Mouse (Mus musculus) megakaryocyte-erythroid progenitor cell, adult 5 weeks (primary cell): Measurements from ENCODE around the gene Il18. TPM values are rescaled to one million over a fixed set of nuclear protein-coding genes. Genes with fewer than 3 reads are reported as not detected.

Source experiments
- polyA plus RNA-seq: library from polyadenylated mRNA; stranded (reverse); fragments of >175 nt; gene quantifications from 2 replicates; pipeline ENCODE4 v1.2.3, GENCODE M21; 2012

Il18 gene
- 0.87 and 1.6 TPM in 2 replicates for polyA plus RNA-seq

DNA sequence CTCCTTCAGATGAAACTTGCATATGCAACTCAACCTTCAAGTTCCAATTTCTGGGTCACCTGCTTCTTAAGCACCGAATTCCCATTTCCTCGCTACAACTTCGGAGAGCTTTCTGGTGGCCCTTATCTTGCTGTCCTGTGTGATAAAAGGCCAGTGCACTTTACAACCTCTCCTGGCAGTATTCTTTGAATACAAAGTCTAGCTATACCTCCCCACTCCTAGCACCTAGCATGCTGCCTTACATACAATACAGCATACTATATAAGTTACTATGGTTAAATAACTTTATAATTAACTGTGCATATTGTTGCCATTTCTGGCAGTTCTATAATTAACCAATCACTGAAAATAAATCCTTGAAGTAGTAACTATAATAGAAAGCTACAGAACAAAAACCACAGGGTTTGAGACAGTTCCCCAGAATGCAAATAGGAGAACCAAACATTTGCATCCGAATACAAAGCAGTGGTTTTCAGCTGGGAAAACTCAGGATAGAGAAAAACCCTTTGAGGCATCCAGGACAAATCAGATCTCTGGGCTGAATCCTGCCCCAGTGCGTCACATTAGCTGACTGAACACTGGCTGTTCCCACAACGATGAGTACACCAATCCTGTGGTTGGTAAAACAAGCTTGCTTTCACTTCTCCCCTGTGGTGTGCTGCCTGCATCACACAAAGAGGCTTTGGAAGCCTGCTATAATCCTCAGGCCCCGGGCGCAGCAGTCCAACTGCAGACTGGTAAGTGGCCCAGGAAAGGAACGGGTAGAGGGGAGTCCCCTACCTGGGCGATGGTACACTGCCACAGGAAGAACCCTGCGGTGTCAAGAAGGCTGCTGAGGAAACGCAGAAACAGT is at the start of gene Il18:
Gene Il18, plus strand, starts transcription at position 587 of the 853 bp plus-strand sequence.

DNA sequence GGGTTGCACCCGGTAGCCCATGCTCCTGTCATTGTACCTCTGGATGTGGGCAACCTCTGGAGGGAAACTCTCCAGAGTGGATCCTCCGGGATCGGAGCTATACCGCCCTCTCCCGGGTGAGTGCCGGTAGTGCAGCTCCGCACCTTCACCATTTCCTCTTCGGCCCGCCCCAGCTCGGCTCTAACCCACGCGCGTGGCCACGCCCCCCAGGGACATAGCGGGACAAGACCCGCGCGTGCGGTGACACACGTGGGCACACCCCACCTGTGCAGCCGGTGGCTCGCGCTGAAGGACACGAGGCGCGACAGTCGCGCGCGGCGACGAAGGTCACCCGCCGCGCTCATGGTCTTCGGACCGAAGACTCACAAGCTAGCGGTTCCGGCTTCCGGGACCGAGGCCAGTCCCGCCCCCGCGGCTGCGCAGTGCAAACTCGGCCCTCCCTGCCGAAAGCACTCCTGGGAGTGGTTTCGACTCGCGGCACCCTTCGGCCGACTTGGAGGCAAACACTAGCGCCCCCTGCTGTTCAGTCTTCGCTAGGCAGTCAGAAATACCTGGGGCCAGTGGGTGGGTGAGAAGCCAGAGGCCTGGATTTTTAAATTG is 26.2 kb upstream of the Il18 start, which contains the start of gene Pts:
Gene Pts, minus strand, starts transcription at position 432 of the 600 bp plus-strand sequence.

DNA sequence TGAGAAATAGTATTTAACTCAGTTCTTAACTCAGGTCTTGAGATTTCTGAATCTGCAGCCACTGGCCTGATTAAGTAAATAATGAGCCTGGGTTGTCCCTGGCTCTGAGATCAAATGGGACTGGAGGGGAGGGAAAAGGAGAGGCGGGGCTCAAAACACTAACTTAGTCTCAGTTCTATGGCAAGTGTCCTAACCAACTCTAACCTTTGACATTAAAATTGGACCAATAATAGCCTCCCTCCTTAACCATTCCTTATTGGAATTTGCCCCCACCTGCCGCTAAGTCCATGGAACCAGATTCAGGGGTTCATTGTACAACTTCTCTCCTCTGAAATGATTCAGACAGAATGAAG is 443 bp downstream of the Il18 start, which contains the start of gene Bco2:
Gene Bco2, minus strand, starts transcription at position 88 of the 353 bp plus-strand sequence.

DNA sequence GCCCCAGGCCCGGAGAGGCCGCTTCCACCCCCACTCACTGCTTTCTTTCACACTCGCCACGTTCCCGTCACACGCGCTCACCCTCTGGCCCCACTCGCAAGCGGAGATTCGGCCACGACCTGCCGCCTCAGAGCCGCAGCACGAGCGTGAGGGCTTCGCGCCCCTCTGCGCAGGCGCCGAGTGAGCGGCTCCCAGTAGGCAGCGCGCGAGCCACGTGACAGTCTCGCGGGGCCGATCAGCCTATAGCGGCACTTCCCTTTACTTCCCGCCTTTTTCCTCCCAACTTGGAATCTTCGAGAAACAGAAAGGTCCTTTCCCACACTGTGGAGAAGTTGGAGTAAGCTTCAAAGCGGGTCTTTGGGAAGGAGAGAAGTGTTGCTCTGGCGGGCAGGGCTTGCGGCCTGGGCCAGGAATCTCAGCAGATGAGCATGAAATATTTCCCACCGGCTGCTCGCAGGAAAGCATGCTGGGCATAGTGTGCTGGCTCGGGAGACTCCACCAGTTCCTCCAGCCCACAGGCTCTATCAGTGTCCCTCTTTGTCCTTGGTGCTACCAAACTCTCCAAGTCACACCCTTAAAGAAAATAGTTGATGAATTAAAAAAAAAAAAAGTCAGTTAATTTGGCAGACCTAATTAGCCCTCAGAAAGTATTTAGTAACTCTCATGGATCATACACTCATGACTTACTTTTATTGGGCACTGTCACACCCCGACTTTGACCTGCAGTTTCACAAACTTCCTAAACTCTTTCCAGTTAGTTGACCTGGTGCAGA is 6.7 kb downstream of the Il18 start, which contains the start of gene Tex12:
Gene Tex12, minus strand, starts transcription at position 181 of the 773 bp plus-strand sequence.

DNA sequence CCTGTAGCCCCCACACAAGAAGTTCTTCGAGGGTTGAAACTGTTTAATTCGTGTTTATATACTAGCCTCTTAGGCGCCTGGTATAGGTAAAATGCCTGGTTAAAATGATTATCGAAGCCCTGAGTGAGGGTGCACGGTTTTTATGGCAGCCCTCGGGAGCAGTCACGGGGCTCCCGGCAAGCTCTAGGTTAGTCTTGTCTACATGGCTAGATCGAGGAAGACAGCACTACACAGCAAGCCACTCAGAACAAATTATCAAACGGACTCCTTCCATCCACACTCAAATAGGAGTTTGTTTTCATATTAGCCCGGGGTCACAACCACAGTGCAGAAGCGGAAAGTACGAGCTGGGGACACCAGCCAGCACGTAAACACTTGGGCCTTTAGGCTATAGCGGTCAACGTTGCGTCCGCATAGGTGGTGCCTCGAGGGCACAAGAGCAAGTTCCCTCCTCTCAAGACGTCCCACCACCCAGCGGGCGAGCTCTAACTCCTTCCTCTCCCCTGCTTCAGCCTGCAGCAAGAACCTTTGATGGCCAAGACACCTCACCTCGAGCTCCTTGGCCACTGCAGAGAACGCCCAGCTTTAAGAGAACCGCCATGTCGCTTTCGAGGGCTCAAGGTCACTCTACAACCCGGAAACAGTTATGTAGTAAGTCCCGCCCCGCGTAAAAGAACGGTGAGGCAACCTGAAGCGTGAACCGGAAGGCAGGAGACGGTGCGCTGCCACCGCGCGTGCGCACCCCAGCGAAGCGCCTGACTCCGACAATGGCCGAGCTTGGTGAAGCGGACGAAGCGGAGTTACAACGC is 48.8 kb downstream of the Il18 start, which contains the start of the genes Sdhd and Timm8b:
Gene Sdhd, minus strand, starts transcription at position 624 of the 809 bp plus-strand sequence.
Gene Timm8b, plus strand, starts transcription at position 722 of the 809 bp plus-strand sequence.

DNA sequence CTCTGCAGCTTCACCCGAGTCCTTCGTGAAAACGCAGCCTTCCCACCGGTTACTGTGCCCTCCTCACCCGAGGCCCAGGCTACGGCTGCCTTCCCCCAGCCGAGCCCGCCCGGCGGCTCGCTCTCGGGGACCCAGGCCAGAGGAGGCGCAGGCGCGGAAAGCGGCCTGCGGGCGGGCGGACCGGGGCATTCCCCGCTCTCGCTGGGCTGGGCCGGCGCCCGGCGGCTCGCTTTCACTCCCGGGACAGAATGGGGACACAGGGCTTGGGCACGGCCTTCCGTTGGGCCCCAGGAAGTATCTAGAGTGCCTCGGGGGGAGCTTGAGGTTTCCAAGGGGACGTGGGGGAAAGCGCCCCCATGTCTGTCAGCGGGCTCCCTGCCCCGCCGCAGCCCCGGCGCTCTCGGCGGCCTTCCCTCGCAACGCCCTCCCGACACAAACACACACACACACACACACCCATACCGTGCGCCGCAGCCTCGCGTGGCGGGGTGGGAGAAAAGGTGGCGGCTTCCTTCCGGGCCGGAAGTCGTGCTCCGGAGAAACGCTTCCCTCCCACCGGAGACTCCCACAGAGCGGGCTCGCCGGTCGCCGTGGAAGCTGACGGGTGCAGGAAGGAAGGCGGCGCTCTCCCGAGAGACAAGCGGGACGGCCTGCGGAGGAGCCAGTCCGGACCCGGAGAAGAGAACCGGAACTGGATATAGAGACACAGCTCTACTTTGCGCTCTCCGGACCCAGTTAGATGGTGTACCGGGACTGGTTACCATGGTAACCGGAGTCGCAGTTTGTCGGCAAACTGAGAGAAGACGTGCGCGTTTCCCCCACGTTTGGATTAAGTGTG is 62.4 kb downstream of the Il18 start, which contains the start of the genes Pih1d2 and Nkapd1:
Gene Pih1d2, plus strand, starts transcription at position 556 of the 838 bp plus-strand sequence.
Gene Nkapd1, minus strand, starts transcription at position 699 of the 838 bp plus-strand sequence.

Other genes with a start within 250 kb of the Il18 start
- 37.4 and 37.8 TPM in 2 replicates for gene Rpl10-ps3, start 209.9 kb upstream of the Il18 start, polyA plus RNA-seq
- gene Plet1, start 60.3 kb upstream of the Il18 start, polyA plus RNA-seq, result 0.05 TPM in 1 of 2 replicates, not detected in the other
- gene Pts, start 26.1 kb upstream of the Il18 start, polyA plus RNA-seq, result 23.9 and 30.3 TPM in 2 replicates
- 0.08 TPM in 1 of 2 replicates, not detected in the other for gene Bco2, start 354 bp downstream of the Il18 start, polyA plus RNA-seq
- gene Tex12, start 6.5 kb downstream of the Il18 start, polyA plus RNA-seq, result not detected in 2 replicates
- 26.9 and 31.4 TPM in 2 replicates for gene Sdhd, start 49.0 kb downstream of the Il18 start, polyA plus RNA-seq
- 7.9 and 8.8 TPM in 2 replicates for gene Timm8b, start 49.1 kb downstream of the Il18 start, polyA plus RNA-seq
- gene Pih1d2, start 62.5 kb downstream of the Il18 start, polyA plus RNA-seq, result 0.15 and 0.36 TPM in 2 replicates
- gene Nkapd1, start 62.6 kb downstream of the Il18 start, polyA plus RNA-seq, result 12.1 and 18.1 TPM in 2 replicates
- gene Dlat, start 105.0 kb downstream of the Il18 start, polyA plus RNA-seq, result 27.0 and 32.5 TPM in 2 replicates
- gene Dixdc1, start 184.7 kb downstream of the Il18 start, polyA plus RNA-seq, result not detected in 2 replicates
- 0.10 TPM in 1 of 2 replicates, not detected in the other for gene 2310030G06Rik, start 191.7 kb downstream of the Il18 start, polyA plus RNA-seq
- 0.75 and 0.82 TPM in 2 replicates for gene Cryab, start 196.5 kb downstream of the Il18 start, polyA plus RNA-seq
- not detected in 2 replicates for gene Hspb2, start 197.5 kb downstream of the Il18 start, polyA plus RNA-seq
- gene Fdxacb1, start 213.4 kb downstream of the Il18 start, polyA plus RNA-seq, result 2.3 and 2.9 TPM in 2 replicates
- 14.1 and 16.4 TPM in 2 replicates for gene Alg9, start 220.2 kb downstream of the Il18 start, polyA plus RNA-seq
- gene 1110032A03Rik, start 220.7 kb downstream of the Il18 start, polyA plus RNA-seq, result 2.3 and 2.5 TPM in 2 replicates